Mouse (Mus musculus) G1E (cell line): Measurements from ENCODE around the gene D230025D16Rik. TPM values are rescaled to one million over a fixed set of nuclear protein-coding genes. Genes with fewer than 3 reads are reported as not detected.

ENCODE experiments used
- ATAC-seq: 2 replicates; pipeline ENCODE4 v1.8.0; 2016; ENCODE audit warnings: mild to moderate bottlenecking; ENCODE audit not compliant: insufficient number of reproducible peaks, poor library complexity, low FRiP score, severe bottlenecking; ENCODE audit errors: extremely low read depth
- DNase-seq: peaks from one replicate; pipeline ENCODE4 v3.0.0; 2012; ENCODE audit warnings: low spot score
- H3K27me3 ChIP-seq: 2 replicates; pipeline ENCODE4 v1.6.1; 2012; ENCODE audit warnings: mild to moderate bottlenecking, low read length, inconsistent platforms; ENCODE audit not compliant: insufficient read depth
- H3K36me3 ChIP-seq: replicated peaks from 2 replicates; pipeline ENCODE3; 2012; ENCODE audit warnings: mild to moderate bottlenecking, inconsistent platforms
- H3K4me1 ChIP-seq: 2 replicates; pipeline ENCODE4 v1.6.1; 2012; ENCODE audit warnings: low read depth, low read length, inconsistent platforms, mixed read lengths; ENCODE audit not compliant: insufficient read depth
- H3K4me3 ChIP-seq: 2 replicates; pipeline ENCODE4 v1.5.1; 2012; ENCODE audit warnings: low read depth, mild to moderate bottlenecking, inconsistent platforms, low read length, moderate library complexity, mixed read lengths
- H3K9me3 ChIP-seq: replicated peaks from 2 replicates; pipeline ENCODE4 v1.6.1; 2012; ENCODE audit warnings: inconsistent platforms
- CTCF ChIP-seq: IDR thresholded peaks from 2 replicates; pipeline ENCODE4 v1.5.1; 2012; ENCODE audit warnings: low read depth, low read length, inconsistent platforms, mixed read lengths
- GATA1 ChIP-seq: IDR thresholded peaks from 2 replicates; pipeline ENCODE4 v1.6.1; 2012; ENCODE audit warnings: borderline replicate concordance, low read length, inconsistent platforms, mixed read lengths
- GATA2 ChIP-seq: IDR thresholded peaks from 2 replicates; pipeline ENCODE4 v1.6.1; 2012; ENCODE audit warnings: low read depth, low read length, inconsistent platforms, borderline replicate concordance
- POLR2AphosphoS5 ChIP-seq: IDR thresholded peaks from 2 replicates; pipeline ENCODE4 v1.6.1; 2012; ENCODE audit warnings: low read depth, low read length, inconsistent platforms; ENCODE audit not compliant: insufficient replicate concordance
- TAL1 ChIP-seq: conservative IDR thresholded peaks from 2 replicates; pipeline ENCODE4 v1.6.1; 2012; ENCODE audit warnings: low read depth, low read length, inconsistent platforms, mixed read lengths
- polyA plus RNA-seq: library from polyadenylated mRNA; stranded (reverse); fragments of >175 nt; gene quantifications from 2 replicates; pipeline ENCODE4 v1.2.3, GENCODE M21; 2012
- total RNA-seq, 2 experiments: library from RNA; stranded (forward) in 1 of 2; stranded (reverse) in 1 of 2; fragments of 200-1000 nt in 1 of 2; fragments of >200 nt in 1 of 2; fragmentation: Nextera tagmentation in 1 of 2; gene quantifications; 2 replicates each; pipeline ENCODE4 v1.2.3; 2014 to 2017

The D230025D16Rik gene
- total and polyA plus RNA-seq, 3 experiments = 4.0 to 37.5 (median 27.2) TPM

- H3K27me3 ChIP-seq = peaks cover 25% of the 10 kb centered on the region
- no peak for ATAC-seq
Observed at GRCm38 (mm10) chr8:105268342-105269074, 43.6 kb downstream of the D230025D16Rik start.

DNA sequence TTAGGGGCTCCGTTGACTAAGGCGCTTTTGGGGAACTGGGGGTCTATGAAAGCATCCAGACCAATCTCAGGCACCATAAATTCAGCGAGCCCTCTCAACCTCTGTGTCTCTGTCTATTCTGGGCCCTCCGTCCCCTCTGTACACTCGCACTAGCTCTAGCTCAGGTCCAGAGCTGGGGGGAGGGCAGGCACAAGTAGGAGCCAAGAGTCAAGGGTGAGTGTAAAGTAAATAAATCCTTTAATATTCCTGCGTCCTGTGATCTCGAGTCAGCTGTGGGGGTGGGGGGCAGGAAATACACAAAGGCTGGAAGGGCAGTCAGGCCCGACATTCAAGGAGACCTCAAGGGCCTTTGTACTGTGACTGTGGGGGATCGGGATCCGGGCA is 44.1 kb downstream of the D230025D16Rik start:
- H3K27me3 ChIP-seq = peaks cover 25% of the 10 kb centered on the region
- peaks cover 10% of the 10 kb centered on the region for H3K9me3 ChIP-seq
- TF ChIP-seq TAL1 = no peak
- TF ChIP-seq GATA1 = no peak
- no peak for TF ChIP-seq POLR2AphosphoS5
- no peak for TF ChIP-seq CTCF
- no peak for TF ChIP-seq GATA2
- peaks cover 31% of the 10 kb centered on the region for H3K36me3 ChIP-seq
- DNase-seq (no peak), ATAC-seq (no peak)
- peak overlapping the region; percentile 67 for H3K4me3 ChIP-seq
- H3K4me1 ChIP-seq = peaks cover 70% of the 10 kb centered on the region

More at GRCm38 (mm10) chr8:105268342-105269074, 43.6 kb downstream of the D230025D16Rik start:
- Histone ChIP-seq H3K4me1 (peaks cover 76% of the 10 kb centered on the region), H3K36me3 (peaks cover 31% of the 10 kb centered on the region), H3K9me3 (peaks cover 10% of the 10 kb centered on the region), H3K4me3 (peak overlapping the region; percentile 67; the same call in 1 of the 2 replicates)
- DNase-seq = no peak
- no peak for TF ChIP-seq CTCF
- no peak for TF ChIP-seq POLR2AphosphoS5
- no peak for TF ChIP-seq GATA1
- TF ChIP-seq GATA2 = no peak
- no peak for TF ChIP-seq TAL1

- Histone ChIP-seq H3K9me3 (peaks cover 10% of the 10 kb centered on the region), H3K4me3 (peak within 1 kb of the TSS; percentile 67), H3K4me1 (peaks cover 69% of the 10 kb centered on the region), H3K36me3 (peaks cover 31% of the 10 kb centered on the region), H3K27me3 (peaks cover 25% of the 10 kb centered on the region)
- TF ChIP-seq GATA1 (no peak), TAL1 (no peak), CTCF (no peak), POLR2AphosphoS5 (no peak), GATA2 (no peak)
- 0 out of 2 replicates have a peak, but pooled peaks have one; percentile 36 for ATAC-seq
- peak; percentile 67 for DNase-seq
Observed at GRCm38 (mm10) chr8:105269461-105269947, 44.6 kb downstream of the D230025D16Rik start, which contains the start of gene Hsf4. TSS of gene Hsf4 (plus strand) at chr8:105269801.

DNA sequence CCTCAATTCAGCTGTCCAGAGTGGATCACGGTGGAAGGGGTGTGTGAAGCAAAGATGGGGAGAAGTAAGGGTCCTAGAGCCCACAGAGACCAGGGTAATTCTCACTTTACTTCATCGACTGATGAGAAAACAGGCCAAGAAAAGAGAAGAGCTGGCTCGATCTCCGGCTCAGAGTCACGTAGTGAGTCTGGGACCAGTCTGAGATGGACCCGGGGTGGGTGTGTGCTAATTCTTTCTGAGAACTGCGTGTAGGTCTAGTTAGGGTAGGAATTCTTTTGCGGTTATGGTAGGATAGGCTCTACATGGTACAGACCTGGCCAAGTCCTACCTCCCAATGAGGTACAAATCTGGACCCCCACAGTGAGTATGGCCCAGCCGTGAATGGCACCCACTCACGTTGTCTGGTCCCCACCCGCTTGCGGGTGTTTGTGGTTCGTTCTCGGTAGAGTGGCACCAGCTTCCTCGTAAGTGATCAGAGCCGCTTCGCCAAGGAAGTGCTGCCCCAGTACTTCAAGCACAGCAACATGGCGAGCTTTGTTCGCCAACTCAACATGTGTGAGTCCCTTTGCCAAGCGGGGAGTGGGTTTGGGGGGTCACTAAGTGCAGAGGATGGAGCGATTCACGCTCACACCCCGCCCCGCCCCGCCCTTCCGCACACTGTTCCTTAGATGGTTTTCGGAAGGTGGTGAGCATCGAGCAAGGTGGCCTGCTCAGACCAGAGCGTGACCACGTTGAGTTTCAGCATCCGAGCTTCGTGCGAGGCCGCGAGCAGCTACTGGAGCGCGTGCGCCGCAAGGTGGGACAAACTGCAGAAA is 45.4 kb downstream of the D230025D16Rik start:
- no peak for ATAC-seq
- H3K27me3 ChIP-seq = peaks cover 31% of the 10 kb centered on the region
- H3K4me1 ChIP-seq = peaks cover 64% of the 10 kb centered on the region
- TF ChIP-seq GATA1 = no peak
- TF ChIP-seq CTCF = no peak
- TF ChIP-seq TAL1 = no peak
- TF ChIP-seq GATA2 = no peak
- no peak for TF ChIP-seq POLR2AphosphoS5
- peak overlapping the region; percentile 67; the same call in 1 of the 2 replicates for H3K4me3 ChIP-seq
- DNase-seq = no peak
- peaks cover 31% of the 10 kb centered on the region for H3K36me3 ChIP-seq
- peaks cover 10% of the 10 kb centered on the region for H3K9me3 ChIP-seq

GRCm38 (mm10) chr8:105270916-105271186 is 45.9 kb downstream of the D230025D16Rik start:
- peaks cover 64% of the 10 kb centered on the region for H3K4me1 ChIP-seq
- H3K27me3 ChIP-seq = peaks cover 35% of the 10 kb centered on the region
- no peak overlapping the region for H3K4me3 ChIP-seq
- ATAC-seq (no peak), DNase-seq (no peak)
- TF ChIP-seq POLR2AphosphoS5 (no peak), TAL1 (no peak), GATA1 (no peak), CTCF (no peak), GATA2 (no peak)
- H3K36me3 ChIP-seq = peaks cover 31% of the 10 kb centered on the region
- peaks cover 10% of the 10 kb centered on the region for H3K9me3 ChIP-seq

- no peak overlapping the region; the same call in 1 of the 2 replicates for H3K4me3 ChIP-seq
- H3K9me3 ChIP-seq = no peaks in the 10 kb centered on the region; the same call in 1 of the 2 replicates
- peaks cover 17% of the 10 kb centered on the region for H3K36me3 ChIP-seq
- no peak for TF ChIP-seq POLR2AphosphoS5
- peaks cover 51% of the 10 kb centered on the region for H3K27me3 ChIP-seq
- ATAC-seq = no peak
- DNase-seq = no peak
- H3K4me1 ChIP-seq = peaks cover 52% of the 10 kb centered on the region
Observed at GRCm38 (mm10) chr8:105275387-105275786, 50.4 kb downstream of the D230025D16Rik start.
